Mouse (Mus musculus): Measurements from ENCODE around the gene Strbp.
"Not testable (repeated sequence)": the region's sequence is repeated elsewhere in the genome, so short reads cannot be mapped to it uniquely, and the experiment has no call there.

Gene Strbp

DNA sequence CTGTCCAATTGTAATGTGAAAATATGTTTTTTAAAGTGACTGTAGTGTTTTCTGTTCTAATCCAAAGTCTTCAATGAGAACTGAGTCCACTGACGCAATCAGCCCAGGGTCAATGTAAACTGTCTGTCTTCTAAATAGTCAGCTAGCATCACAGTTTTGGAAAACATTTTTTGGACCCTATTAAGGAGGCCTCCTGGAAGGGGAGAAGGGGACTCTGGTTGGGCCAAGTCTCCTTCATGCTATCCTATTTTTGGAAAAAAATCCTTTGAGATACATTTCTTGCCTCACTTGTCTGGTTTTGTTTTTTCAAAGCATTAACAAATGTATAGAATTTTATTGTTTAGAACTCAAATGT, 184.4 kb downstream of the Strbp start:
- no peak for DNase-seq (ENCODE audit: low spot score)

DNA sequence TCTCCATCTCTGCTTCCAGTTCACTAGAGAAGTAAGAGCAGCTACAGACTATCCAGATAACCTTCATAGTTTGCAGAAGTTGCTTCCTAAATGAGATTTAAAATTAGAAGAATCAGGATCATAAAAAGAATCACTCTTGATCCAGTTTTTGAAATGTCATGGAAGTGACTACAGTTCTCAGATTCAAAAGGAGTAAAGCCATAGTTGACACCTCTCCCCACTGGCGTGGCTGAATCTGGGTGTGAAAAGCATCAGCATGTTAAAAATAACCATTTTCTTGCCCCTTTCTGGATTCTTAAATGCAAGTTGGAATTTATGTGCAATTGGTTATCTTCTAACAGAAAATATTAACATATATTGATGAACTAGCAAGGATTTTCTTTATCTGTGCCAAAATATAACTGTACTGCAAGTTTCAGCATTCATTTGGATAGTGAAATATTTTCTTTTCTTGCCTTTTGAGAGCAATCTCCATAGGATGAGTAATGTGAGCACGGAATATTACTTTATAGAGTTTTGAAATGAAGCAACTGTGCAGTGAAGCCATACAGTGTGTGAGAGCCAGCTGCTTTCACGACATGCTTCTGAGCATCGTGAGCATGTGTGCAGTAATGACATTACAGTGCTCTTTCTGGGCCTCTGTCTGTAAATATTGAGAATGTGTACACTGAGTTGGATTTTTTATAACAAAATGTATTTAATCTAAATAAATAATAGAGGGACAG, 184.9 kb downstream of the Strbp start:
- no peak for DNase-seq (ENCODE audit: low spot score)

- DNase-seq (ENCODE audit: low spot score) = no peak
These were observed 186.7 kb downstream of the Strbp start for GRCm38 (mm10) chr2:37516922-37517462.

DNA sequence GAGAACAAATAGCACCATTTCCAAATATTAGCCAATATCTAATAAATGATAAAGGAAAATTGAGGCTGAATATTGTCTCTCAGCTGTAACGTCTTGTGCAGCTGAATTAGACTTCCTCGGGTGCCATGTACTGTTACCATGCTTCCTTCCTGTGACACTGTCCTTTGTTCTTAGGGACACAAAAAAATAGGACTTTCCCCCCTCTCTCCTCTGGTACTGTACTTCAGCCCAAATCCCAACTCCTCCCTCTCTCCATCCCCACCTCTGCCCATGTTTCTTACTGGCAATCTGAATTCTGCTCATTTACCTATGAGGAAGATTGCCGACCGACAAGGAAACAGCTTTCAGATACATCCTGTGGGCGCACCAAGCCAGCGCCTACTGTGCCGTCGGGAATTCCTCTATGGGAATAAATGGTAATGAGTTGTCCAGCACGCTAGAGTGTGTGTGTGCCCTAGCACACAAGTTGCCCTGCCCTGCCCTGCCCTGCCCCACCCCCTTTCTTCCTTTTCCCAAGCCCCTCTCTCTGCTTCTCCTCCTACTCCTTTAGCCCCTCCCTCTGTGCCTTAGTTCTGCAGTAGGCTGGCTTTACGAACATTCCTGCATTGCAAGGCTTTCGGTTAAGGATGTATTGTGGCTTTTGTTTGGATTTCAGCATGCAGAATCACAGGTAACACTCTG, 187.5 kb downstream of the Strbp start, which contains the start of gene Gpr21:
Gene Gpr21, plus strand, starts transcription at position 303 of the 681 bp plus-strand sequence.
- no peak for DNase-seq (ENCODE audit: low spot score)

GRCm38 (mm10) chr2:37511134-37511901, 192.3 kb downstream of the Strbp start:
- DNase-seq (ENCODE audit: low spot score) = no peak

DNA sequence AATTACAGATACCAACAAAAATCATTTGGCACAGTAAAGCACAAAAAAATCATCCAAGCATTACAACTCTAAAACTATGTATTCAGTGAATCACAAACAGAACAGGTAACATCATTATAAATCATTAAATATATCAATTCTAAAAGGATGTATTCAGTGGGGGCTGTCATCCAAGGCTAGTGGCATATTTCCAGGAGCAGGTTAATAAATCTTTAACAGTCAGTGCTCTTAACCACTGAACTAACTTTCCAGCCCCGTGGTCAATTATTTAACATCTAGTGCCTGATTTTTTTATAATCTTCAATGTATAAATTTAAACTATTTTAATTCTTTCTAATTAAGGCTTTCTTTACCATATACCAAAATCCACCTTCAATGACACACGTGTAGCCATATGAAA, 197.8 kb downstream of the Strbp start:
- DNase-seq (ENCODE audit: low spot score) = not testable (repeated sequence)

DNA sequence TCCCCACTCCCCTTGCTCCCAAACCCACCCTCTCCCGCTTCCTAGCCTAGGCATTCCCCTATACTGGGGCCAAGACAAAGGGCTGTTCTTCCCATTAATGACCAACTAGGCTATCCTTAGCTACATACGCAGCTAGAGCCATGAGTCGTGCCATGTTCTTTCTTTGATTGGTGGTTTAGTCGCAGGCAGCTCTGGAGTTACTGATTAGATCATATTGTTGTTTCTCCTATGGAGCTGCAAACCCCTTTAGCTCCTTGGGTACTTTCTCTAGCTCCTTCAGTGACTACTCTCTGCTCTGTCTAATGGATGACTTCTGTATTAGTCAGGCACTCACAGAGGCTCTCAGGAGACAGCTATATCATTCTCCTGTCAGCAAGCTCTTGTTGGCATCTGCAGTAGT, 206.3 kb downstream of the Strbp start:
- no peak for DNase-seq (ENCODE audit: low spot score)

- DNase-seq (ENCODE audit: low spot score) = no peak
These were observed 214.7 kb downstream of the Strbp start for GRCm38 (mm10) chr2:37488956-37489355.

DNA sequence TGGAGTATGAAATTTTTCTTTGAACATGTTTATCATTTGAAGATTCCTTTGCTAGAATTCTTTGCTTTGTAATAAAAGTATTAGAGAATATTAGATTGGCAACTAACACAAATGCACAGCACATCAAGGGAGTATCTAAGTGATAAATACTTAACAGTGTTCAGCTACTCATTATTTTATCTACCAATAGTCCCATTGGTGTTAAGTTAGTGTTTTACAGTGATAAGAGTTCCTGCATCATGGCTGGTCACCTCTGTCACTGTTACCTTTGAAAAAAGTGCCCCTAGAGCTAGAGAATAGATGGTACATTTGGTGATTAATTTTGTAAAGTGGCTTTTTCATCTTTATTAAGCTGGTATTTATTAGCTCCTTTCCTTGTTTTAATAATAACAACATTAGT, 217.3 kb downstream of the Strbp start:
- no peak for DNase-seq (ENCODE audit: low spot score)

DNA sequence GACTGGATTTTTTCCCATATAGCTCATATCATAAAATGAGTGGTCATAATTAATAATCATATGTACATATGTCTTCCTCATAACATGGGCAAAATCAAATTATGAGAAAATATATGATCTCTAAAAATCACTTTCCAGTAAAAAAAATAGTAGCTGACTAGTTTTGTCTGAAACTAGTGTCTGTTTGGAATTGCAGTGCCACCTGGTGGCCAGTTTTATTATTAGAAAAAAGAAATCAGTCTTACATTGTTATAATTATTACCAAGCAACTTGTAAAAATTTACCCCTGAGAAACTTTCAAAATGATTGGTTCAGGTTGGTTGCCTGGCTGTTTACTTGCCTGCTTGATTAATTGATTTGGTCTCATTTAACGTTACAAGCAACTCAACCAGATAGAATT, 218.3 kb downstream of the Strbp start:
- DNase-seq (ENCODE audit: low spot score) = peak; percentile 41

- no peak for DNase-seq (ENCODE audit: low spot score)
These were observed 219.5 kb downstream of the Strbp start for GRCm38 (mm10) chr2:37484165-37484564.

DNA sequence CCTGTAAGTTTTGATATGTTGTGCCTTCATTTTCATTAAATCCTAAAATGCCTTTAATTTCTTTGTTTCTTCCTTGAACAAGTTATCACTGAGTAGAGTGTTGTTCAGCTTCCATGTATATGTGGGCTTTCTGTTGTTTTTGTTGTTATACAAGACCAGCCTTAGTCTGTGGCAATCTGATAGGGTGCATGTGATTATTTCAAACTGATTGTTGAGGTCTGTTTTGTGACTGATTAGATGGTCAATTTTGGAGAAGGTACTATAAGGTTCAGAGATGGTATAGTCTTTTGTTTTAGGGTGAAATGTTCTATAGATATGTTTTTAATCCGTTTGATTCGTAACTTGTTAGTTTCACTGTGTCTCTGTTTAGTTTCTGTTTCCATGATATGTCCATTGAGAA, 223.6 kb downstream of the Strbp start:
- no peak for DNase-seq (ENCODE audit: low spot score)

DNA sequence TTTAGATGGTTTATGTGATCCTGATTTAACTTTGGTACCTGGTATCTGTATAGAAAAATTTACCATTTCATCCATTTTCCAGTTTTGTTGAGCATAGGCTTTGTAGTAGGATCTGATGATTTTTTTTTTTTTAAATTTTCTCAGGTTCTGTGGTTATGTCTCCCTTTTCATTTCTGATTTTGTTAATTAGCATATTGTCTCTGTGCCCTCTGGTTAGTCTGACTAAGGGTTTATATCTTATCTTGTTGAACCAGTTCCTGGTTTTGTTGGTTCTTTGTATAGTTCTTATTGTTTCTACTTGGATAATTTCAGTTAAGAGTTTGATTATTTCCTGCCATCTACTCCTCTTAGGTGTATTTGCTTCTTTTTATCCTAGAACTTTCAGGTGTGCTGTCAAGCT, 224.1 kb downstream of the Strbp start:
- DNase-seq (ENCODE audit: low spot score) = no peak

DNA sequence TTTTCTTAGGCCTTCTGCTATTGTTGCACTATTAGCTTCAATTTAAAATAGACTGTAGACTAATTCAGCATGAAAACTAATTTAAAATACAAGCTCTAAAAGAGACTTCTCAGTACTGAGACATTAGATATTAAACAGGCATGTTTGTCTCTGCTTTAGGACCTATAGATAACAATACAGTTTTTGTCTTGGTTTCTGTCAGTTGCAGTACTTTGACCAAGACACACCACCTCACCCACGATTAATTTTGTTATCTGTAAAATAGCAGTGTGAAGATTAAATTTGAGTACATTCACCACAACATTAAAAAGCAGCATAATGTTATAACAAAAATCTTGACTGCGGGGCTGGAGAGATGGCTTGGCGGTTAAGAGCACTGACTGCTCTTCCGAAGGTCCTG, 237.4 kb downstream of the Strbp start:
- no peak for DNase-seq (ENCODE audit: low spot score)

GRCm38 (mm10) chr2:37460707-37461106, 243.0 kb downstream of the Strbp start:
- DNase-seq (ENCODE audit: low spot score) = no peak

DNA sequence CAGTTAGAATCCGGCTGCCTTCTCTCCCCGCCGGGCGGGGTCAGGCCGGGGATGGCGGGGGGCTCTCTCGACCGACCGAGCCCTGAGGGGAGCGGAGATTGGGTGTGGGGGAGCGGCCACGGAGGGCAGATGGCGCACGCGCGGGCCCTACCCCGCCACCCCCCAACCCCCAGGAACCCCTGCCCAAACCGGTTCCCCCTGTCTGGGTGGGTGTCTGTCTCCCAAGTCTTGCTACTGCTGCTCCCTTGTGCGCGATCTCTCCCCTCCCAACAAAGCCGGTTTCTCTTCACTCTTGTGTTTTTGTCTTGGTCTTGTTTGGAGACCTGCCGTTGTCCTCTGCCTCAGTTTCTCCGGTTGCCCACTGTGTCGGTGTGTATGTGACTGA, 251.3 kb downstream of the Strbp start:
- DNase-seq (ENCODE audit: low spot score) = no peak

- peak; percentile 90 for DNase-seq (ENCODE audit: low spot score)
These were observed 251.8 kb downstream of the Strbp start for GRCm38 (mm10) chr2:37451667-37452375.

- peak; percentile 95 for DNase-seq (ENCODE audit: low spot score)
These were observed 260.8 kb downstream of the Strbp start, which contains the start of the genes Zbtb26, Zbtb6 and Rabgap1 for GRCm38 (mm10) chr2:37442611-37443591. Gene Zbtb26 (minus strand): TSS chr2:37443135. Gene Zbtb6 (minus strand): TSS chr2:37443171. Gene Rabgap1 (plus strand): TSS chr2:37443279.
